Mouse (Mus musculus) cerebellum, postnatal 14 days (tissue): ENCODE results near the gene Ier5.

Experiments used
- DNase-seq, 2 experiments: peaks; one replicate each; pipeline ENCODE4 v3.0.0; 2021; ENCODE audit warnings: mixed read lengths in 2 of 2

Ier5 gene

DNA sequence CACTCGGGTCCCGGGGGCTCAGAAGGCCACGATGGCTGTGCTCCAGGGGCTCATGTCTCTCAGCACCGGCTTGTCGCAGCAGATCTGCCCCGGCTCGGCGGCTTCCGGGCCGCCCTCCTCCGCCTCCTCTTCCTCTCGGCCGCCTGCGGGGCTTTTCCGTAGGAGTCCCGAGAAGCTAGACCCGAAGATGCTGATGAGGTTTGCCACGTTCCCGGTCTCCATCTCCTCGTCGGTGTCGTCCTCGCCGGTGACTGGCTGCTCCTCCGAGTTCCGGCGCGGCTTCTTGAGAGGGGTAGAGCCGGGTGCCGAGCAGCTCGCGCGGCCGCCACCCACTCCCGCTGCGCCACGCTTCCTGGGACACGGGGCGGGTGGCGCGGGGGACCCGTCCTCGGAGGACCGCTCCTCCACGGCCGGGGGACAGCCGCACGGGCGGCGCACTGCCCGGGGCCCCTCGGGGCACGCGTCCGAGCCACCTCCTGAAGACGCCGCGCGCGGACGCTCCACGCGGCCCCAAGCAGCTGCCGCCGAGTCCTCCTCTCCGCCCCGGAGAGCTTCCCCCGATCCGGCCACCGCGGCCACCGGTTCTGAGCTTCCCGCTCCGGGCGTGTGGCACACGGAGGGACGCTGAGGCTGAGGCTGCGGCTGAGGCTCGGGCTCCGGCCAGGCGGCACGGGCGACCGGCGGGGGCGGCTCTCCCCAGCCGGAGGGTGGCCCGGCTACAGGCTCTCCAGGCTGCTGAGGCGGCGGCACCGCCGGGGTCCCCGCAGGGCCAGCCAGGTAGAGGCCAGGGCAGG is 753 bp downstream of the Ier5 start:
- peak; percentile 68 to 70 for DNase-seq

DNA sequence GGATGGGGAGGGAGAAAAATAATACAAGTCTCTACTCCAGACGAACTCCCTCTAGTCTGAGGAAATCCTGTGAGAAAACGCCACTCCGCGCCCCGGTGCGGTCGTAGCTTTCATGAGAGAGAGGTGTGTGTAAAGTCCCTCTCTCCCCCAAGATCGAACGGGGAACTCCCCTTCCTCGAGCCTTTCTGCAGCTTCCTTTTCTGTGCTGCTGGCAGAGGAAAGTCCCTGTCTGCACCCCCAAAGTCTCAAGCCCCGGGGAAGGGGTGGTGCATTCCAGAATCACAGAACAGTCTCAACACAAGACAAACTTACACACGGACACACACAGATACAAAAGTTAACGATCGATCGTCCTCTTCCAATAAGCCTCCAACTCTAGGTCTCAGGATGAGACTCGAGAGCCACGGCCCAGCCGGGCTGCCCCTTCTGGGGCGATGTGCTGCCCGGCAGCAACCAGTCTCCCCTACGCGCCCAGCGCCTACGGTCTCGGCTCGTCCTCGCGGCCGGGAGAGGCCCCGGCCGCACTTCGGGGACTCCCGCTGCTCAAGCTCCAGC is 1.4 kb downstream of the Ier5 start:
- DNase-seq, result peak in 1 of 2 experiments; percentile 45

DNA sequence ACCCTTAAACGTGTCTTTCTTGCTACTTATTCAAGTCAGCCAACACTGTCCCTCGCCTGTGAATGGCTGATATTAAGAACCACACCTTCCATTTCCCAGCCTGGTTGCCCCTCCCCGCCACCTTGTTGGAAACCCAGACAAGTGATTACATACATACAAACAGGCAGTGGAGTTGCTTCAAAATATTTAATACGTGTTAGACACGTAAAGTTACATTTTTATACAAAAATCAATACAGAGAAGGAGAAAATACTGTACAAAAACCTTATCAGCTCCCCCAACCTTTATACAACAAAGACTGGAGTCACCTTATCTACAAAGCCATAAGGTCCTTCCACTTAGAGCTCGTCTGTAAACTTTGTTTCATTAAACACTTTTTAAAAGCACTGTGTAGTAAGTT is 2.1 kb downstream of the Ier5 start:
- no peak for DNase-seq

DNA sequence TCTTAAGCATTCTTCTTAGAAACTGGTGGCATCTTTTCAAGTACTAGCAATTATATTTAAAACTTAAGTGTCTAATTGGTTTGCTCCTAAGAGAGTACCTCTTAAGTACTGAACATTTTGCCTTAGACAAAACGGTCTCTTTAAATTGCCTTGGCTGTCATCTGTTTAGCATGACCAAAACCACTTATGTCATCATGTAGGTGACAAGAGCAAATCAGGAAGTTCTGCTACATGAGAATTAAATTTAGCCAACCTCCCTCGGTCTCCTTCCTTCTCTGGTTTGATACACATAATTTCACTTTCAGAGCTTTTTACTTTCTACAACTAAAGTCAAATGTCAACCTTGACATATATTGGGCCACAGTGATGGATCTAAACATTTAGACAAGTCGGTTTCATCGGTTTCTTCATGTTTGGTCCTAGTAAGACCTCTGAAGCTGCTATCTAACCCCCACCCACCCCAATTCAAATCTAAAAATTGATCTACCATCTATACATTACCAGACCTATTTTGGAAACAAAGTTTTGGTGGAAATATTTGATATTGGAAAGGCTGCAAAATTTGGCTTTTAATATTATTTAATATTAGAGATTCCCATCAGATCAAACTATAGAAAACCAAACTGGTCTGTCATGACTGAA is 2.7 kb downstream of the Ier5 start:
- DNase-seq, result no peak

DNA sequence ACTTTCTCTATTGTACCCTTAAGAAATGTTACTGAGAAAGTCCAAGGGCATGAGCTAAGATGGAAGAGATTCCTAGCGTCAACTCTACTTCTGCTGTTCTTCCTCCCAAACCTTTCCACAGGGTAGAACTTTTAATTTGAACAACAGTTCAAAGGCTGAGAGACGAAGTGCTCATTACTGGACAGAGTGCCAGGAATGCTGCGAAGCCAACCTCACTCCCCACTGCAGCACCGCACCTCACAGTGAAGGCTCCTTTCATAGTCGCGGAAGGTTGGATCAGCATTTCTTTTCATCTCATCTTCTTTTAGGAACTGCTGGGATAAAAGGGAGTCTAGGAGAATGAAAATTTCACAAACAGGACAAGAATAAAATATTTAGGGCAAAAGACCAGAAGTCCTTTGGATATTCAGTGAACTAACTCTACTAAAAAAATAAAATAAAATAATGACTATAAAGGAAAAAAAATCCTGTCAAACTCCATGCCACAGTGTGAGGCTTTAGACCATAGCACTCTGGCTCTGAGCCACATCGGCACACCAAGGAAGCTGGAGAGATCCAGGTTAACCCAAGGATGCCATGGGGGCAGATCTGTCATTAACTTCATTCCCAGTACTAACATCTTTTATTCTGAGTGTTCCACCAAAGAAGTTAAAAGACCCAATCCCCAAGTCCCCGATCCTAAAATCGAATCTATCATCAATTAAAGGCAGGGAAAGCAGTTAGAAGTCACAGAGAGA is 5.3 kb downstream of the Ier5 start:
- peak in 1 of 2 experiments; percentile 40 for DNase-seq

DNA sequence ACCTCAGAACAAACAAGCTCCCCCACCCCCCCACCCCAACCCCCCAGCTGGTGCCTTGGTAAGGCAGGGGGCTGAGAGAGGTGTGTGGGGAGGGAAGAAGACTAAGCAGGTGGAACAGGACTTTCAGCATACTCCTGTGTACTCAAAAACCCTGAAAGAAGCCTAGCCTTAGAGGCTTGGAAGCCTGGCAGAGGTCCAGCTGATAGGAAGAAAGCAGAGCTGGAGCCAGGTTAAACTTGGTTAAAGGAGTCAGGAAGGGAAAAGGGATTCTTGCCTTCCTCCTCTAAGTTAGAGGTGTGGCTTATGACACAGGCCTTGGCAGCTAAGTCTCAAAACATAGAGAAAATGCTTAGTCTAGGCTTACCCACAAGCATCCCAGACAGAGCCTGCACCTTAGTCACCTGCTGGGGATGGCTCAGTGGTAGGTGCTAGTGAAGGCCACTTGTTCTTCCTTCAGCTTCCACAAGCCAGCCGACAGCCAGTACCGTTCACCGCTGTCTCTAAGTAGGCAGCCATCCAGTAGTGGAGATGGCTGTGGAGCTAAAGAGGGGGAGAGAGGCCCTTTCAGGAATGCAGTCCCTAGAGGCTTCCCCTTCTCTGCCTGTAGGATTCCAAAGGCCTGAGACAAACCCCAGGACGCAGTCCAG is 6.2 kb downstream of the Ier5 start:
- peak in 1 of 2 experiments; percentile 63 for DNase-seq

DNA sequence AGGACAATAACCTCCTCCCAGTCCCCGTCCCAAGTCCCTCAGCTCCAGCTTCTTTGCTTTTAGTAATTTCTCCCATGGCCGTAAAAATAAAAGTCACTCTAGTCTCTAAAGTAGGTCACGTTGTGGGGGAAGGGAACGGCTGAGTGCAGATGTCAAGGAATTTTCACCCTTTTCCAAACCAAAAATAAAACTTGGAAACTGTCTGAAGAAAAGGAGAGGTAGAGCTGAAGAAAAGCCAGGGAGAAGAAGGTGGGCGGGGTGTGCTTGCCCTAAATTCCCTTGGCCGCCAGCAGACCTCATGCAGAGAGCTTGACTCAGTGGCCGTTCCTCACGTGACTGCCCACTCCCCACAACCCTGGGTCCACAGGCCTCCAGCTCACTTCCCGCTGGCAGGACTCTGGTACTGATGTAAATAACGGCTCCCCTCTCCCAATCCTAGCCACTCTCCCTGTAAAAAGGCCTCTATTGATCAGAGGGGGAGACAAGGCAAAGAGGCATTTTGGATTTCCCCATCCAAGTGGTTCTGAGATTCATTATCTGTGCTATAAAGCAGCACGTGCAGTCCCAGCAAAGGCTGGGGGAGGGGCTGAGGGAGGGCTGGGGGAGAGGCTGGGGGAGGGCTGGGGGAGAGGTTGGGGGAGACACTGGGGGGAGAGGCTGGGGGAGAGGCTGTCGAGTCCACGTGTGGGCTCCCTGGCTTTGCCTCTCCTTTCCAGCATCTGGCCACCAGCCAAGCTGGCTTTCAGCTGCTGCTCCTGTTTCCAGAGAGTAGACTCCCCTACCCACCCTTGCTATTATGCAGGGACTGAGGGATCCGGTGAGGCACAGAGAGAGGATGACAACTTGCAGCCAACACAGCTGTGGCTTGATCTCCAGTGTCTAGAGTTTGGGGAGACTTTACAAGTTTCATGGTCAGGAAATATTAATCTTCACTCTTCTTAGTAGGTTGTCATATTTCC is 7.3 kb downstream of the Ier5 start:
- peak; percentile 70 to 83 for DNase-seq

DNA sequence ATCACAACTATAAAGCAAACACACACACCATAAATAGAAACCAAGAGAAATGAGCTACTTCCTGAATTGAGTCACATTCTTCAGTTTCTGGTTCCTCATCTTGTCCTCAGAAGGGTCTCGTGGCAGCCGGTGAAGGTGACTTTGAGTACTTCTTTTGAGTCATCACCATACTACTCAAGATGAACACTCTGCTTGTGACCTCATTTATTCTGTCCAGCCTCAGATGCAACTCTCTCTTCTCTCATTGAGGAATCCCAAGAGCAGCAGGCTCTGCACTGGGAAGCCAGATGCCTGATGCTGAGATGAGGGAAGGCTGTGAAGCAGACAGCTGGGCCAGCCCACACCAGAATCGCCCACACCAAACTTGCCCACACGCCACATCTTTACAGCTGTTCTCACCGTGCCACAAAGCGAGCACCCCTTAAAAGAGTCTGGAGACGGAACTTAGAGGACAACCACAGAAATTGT is 8.0 kb downstream of the Ier5 start:
- no peak for DNase-seq

DNA sequence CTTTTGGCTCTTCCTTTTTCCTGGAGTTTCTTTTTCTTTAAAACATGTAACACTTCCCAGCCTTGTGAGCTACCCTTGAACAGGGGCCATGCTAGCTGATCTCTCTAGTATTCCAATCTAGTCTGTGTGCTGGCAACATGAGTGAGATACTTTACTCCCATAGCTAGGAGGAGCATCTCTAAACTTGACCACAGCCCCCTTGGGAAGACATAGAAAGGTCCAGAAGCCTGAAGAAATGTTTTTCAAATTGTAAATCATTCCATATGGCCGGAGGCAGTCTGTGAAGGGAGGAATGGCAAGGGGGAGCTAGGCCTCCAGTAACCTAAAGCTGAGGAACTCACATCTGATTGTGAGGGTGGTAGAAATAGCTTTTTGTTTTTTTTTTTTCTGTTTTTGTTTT is 8.7 kb downstream of the Ier5 start:
- DNase-seq, result no peak

DNA sequence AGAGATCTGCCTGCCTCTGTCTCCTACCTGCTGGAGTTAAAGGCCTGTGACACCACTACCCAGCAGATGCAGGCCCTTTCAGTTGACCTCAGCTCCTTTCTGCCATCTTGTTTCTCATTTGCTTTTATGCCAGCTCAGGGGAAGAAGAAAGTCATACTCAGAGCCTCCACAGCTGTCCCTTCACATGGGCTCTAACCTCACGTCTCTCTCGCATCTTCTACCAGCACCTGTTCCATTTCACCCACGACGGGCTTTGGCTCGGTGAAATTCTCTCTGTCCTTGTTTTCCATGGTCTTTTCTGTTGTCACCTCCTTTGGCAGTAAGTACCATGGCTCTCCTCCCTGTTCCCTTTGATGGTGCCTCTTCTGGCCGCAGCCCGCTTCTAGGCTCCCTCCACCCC is 9.1 kb downstream of the Ier5 start:
- DNase-seq, result no peak

DNA sequence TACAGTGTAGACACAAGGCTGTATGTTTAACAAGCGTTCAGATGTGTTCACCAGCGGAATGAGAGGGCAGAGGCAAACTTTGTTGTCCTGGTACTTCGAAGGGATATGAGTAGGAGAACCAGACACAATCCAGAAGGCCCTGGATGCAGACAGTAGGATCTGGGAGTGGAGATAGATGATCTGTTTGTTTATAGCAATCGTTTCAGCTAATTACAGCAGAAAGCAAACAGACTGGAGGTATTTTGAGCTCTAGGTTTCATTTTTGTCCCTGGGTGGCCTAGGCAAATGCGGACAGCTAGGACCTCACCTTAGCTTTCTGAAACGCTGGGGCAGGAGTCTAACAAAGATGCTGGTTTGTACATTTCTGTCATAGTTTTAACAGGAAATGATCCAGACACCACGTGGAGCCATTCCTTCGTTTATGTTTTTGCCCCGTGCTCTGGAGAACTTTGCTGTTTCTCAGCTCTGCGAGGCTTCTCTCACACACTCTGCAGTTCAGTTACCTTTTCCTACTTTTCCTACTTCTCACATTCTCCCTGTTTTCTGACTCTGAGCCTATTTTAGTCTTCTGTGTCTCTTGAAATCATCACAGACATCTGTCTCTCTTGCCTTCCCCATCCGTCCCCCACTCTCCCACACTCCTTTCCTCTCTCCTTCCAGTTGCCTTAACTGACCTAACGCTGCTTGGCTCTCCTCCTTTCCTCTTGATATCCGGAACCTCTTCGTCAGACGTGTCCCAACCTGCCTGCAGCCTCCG is 10.4 kb downstream of the Ier5 start:
- no peak for DNase-seq

DNA sequence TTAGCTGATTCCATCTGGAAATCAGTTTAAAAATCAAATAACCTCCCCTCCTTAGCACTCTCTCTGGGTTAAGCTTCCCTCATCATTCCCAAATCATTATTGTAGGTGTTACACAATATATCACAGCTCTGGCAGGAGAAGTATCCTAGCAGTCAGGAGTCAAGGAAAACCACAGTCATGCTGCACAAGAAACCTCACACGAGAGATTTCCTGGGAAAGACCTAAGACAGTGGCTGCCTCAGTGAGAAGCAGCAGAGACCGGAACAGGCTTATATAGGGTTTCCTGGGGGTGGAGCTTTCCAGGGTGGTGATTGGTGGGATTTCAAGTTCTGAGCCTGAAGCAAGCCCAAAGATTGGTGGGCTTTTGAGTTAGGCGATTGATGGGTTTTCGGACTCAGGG is 11.4 kb downstream of the Ier5 start:
- no peak for DNase-seq

DNA sequence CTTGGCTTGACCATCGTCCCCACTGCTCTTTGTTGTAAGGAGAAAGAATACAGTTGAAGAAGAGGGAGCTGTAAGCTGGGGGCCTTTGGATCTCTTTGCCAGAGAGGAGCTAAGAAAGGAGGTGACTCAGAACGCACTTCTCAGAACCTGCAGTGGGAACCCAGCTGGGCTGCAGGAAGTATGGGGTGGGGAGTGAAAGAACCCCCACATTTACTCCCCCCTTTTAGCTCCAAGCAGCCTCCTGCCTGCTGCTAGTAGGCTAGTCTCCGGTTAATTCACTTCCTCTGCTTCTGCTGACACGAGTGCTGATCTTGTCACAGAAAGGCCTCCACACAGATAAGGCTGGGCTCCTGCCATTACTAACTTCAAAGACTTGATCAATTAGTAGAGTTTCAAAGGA is 12.5 kb downstream of the Ier5 start:
- DNase-seq, result no peak

DNA sequence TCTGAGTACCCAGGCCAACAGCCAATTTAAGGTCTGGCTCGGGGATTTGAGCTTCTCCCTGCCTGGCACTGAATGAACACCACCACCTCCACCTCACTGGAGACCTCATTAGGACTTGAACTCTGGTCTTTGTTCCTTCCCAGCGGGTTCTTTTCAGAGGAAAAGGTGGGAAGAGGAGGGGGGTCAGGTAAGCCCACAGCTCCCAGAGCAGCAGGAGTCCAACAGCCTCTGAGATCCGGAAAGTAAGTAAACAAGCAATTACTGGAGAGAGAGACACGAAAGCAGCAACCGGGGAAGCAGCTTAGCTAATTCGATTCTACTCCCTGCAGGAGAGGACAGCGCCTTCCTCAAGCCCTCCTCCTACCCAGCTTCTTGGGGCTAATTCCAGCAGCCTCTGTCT is 13.0 kb downstream of the Ier5 start:
- no peak for DNase-seq

DNA sequence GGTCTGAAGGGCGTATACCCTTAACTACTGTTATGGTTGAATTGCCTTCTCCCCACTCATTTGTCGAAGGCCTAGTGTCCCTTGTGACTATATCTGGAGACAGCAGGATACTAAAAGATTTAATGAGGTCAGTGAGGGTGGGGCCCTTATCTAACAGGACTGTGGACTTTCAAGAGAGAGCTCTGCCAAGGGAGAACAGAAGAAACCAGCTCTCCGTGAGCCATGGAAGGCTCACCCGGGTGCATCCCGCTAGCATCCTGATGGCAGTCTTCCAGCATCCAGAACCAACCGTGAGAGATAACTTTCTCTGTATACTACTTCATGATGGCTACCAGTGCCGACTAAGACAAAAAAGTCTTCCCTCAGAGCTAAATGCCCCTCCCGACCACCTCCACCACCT is 14.6 kb downstream of the Ier5 start:
- DNase-seq, result peak in 1 of 2 experiments; percentile 29

DNA sequence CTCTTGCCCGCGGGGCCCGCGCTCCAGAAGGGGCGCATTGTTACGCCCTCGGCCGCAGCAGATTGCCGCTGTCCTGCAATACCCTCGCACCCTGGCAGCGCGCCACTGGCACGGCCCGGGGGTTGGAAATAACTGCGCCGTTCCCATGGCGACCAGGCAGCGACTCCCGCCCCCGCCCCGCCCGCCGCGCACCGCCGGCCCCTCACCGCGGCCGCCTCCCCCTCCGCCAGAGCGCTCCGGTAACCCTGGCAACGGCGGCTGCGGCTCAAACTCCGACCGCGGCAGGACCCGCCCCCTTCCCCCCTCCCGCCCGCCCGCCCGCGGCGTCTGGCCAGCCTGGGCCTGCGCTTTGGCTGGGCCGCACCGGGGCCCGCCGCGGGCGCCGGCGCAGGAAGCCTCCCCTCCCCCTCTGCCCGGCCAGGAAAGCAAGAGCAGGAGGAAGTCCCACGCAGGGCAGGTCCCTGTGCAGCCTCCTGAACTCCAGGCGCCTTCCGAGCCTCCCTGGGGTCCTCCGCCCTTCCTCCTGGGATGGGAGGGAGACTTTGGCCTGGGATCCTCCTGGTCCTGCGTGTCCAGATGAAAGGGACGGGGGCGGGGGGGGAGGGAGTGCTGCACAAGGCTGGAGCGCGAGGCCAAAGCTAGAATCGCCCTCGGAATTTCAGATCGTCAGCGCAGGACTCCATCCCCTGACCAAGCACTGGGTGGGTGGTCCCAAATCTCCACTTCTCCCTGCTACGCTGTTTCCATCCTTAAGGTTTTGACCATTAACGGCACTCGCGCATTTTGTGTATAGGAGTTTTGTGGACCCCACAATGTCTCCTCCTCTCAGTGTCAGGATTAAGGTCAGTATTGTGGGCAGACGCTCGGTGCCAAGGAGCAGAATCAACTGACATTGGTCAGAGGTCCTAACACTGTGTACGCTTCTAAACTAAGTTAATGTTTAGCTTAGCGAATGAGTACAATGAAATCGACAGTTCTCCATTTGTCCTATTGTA is 15.9 kb downstream of the Ier5 start:
- peak; percentile 93 to 95 for DNase-seq

DNA sequence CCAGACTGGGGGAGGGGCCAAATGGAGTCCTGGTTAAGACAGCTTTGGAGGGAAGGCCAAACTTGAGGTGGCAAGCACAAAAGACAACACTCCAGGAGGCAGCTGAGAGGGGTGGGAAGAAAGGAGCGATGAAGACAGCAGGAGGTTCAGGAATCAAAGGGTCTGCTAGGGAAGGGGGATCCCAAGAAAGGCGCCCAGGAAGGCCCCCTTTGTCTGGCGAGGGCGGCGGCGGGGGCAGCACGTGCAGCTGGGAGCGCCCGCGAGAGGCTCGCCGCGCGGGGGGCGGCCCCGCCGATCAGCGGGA is 16.5 kb downstream of the Ier5 start:
- DNase-seq, result peak in 1 of 2 experiments; percentile 76

DNA sequence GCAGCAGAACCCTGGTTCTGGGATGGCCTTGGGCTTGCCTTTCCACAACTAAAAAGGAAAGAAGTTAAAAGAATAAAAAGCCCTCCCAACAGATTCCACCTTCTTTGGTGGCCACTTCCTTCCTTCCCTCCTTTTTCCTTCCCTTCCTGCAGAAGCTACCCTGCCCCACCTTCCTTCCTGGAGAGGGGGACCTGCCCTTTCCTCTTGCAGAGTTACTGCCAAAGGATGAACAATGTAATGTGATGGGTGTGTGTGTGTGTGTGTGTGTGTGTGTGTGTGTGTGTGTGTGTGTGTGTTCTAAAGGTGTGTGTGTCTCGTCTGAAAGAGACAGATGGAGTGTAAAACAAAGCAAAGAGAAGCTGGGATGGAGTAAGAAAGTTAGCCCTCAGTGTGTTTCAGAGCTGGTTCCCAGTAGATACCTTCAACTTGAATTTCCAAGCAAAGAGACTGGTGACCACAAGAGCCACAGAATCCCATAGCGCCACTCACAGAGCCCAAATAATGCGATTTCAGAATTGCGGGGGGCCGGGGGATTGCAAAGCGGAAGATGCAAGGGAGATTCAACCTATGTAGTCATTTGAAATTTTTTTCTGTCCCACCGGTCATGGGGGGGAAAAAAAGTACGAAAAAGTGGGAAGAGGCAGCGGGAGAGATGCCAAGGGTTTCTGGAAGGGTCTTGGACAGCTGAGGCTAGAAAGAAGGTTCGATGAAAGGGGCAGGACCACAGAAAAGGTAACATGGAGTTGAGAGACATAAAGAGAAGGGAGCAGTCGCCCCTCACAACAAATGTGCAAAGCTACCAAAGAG is 17.1 kb downstream of the Ier5 start:
- DNase-seq, result no peak

DNA sequence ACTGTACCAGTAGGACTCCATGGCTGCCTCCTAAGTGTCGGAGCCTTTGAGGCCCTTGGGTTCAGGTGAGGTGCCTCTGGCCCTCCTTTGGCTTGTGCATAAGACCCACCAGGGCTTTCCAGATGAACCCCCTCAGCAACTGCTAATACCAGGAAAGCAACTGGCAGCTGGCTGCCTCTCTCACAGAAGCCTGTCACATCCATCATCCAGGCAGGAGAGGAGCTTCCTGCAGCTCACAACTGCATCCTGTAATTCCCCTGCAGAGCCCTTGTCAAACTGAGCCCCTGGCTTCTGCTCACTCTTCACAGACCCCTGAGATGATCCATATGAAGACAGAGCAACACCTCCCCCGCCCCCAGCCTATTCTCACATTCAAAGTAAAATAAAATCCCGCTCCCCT is 21.8 kb downstream of the Ier5 start:
- DNase-seq, result no peak
